Mouse (Mus musculus): ENCODE measurements around the gene Gm20388.

- TF ChIP-seq CTCF (IDR thresholded peaks at IDR 0.05; ENCODE audit: low read depth) (no peak), EP300 (IDR thresholded peaks at IDR 0.05; ENCODE audit: low read depth) (no peak)
These were observed 1484.7 kb downstream of the Gm20388 start for GRCm38 (mm10) chr8:121395316-121395715.

All from liver, embryonic 14.5 days (tissue).